Mouse (Mus musculus): ENCODE data around the gene Utrn.
A peak's percentile ranks its signal among the peaks of the same experiment; 100 is the strongest.

Gene Utrn

GRCm38 (mm10) chr10:12731459-12731858 is 137.7 kb downstream of the Utrn start:
- DNase-seq (ENCODE audit: low spot score in 2 of 2): no peak

GRCm38 (mm10) chr10:12729635-12730034 is 139.5 kb downstream of the Utrn start:
- no peak for DNase-seq (ENCODE audit: low spot score in 2 of 2)

- no peak for DNase-seq (ENCODE audit: low spot score in 2 of 2)
These were observed 140.1 kb downstream of the Utrn start for GRCm38 (mm10) chr10:12729033-12729432.

GRCm38 (mm10) chr10:12727881-12728280 is 141.3 kb downstream of the Utrn start:
- DNase-seq (ENCODE audit: low spot score in 2 of 2): no peak

GRCm38 (mm10) chr10:12726041-12726608 is 143.0 kb downstream of the Utrn start:
- no peak for DNase-seq (ENCODE audit: low spot score in 2 of 2)

- no peak for DNase-seq (ENCODE audit: low spot score in 2 of 2)
These were observed 144.7 kb downstream of the Utrn start for GRCm38 (mm10) chr10:12724247-12725001.

- DNase-seq (ENCODE audit: low spot score in 2 of 2): no peak
These were observed 145.9 kb downstream of the Utrn start for GRCm38 (mm10) chr10:12723269-12723668.

- DNase-seq (ENCODE audit: low spot score in 2 of 2): no peak
These were observed 147.1 kb downstream of the Utrn start for GRCm38 (mm10) chr10:12722111-12722510.

GRCm38 (mm10) chr10:12718386-12718785 is 150.8 kb downstream of the Utrn start:
- DNase-seq (ENCODE audit: low spot score in 2 of 2): no peak

- DNase-seq (ENCODE audit: low spot score in 2 of 2): no peak
These were observed 151.8 kb downstream of the Utrn start for GRCm38 (mm10) chr10:12717381-12717780.

- DNase-seq (ENCODE audit: low spot score in 2 of 2): no peak
These were observed 152.4 kb downstream of the Utrn start for GRCm38 (mm10) chr10:12716657-12717327.

- no peak for DNase-seq (ENCODE audit: low spot score in 2 of 2)
These were observed 155.8 kb downstream of the Utrn start for GRCm38 (mm10) chr10:12713236-12713855.

- DNase-seq (ENCODE audit: low spot score in 2 of 2): no peak
These were observed 157.8 kb downstream of the Utrn start for GRCm38 (mm10) chr10:12711332-12711831.

- DNase-seq (ENCODE audit: low spot score in 2 of 2): no peak
These were observed 162.6 kb downstream of the Utrn start for GRCm38 (mm10) chr10:12706516-12706915.

GRCm38 (mm10) chr10:12705990-12706389 is 163.2 kb downstream of the Utrn start:
- no peak for DNase-seq (ENCODE audit: low spot score in 2 of 2)

GRCm38 (mm10) chr10:12704290-12704689 is 164.9 kb downstream of the Utrn start:
- no peak for DNase-seq (ENCODE audit: low spot score in 2 of 2)

GRCm38 (mm10) chr10:12703526-12703925 is 165.6 kb downstream of the Utrn start:
- DNase-seq (ENCODE audit: low spot score in 2 of 2): no peak

- DNase-seq (ENCODE audit: low spot score in 2 of 2): no peak
These were observed 167.0 kb downstream of the Utrn start for GRCm38 (mm10) chr10:12702140-12702539.

GRCm38 (mm10) chr10:12701694-12702093 is 167.5 kb downstream of the Utrn start:
- DNase-seq (ENCODE audit: low spot score in 2 of 2): no peak

GRCm38 (mm10) chr10:12700576-12700975 is 168.6 kb downstream of the Utrn start:
- DNase-seq (ENCODE audit: low spot score in 2 of 2): peak in 1 of 2 experiments; percentile 47

- DNase-seq (ENCODE audit: low spot score in 2 of 2): no peak
These were observed 171.3 kb downstream of the Utrn start for GRCm38 (mm10) chr10:12697902-12698301.

GRCm38 (mm10) chr10:12696704-12697103 is 172.5 kb downstream of the Utrn start:
- no peak for DNase-seq (ENCODE audit: low spot score in 2 of 2)

Measured in spleen, postnatal 10 days (tissue).